In the genomic region with DNA sequence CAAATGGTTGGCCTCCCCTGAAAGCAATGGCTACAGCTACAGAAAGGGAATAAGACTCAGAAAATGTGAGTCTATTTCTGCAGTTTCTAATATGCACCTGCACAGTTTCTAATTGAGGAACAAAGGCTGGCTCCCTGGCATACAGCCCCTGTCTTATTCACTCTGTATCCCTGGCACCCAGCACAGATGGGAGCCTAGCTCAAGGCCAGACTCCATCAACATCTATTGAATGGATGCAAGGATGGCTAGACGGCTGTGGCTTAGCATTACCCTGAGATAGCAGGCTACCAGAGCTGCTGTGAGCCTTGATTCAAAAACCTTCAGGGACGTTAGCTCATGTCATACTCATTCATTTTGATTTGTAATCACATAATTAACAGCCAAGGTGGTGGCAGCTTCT, we compare ENCODE assay signal across 14 mouse cellular contexts.
"Had no signal": no experiment of that assay in that cellular context is flagged by ENCODE, and none has a peak within 500 bp of the region (broad histone marks: within the 10 kb centered on the region; RNA-seq: fewer than 3 reads in every experiment).

No protein-coding gene starts in this region.

- H3K9ac ChIP-seq: kidney, embryonic 15.5 days; limb, embryonic 13.5 days; liver, embryonic 12.5 days; liver, embryonic 15.5 days; lung, embryonic 15.5 days had no signal

- H3K4me1 ChIP-seq: liver, embryonic 12.5 days; liver, embryonic 15.5 days had no signal

- H3K9me3 ChIP-seq: kidney, embryonic 15.5 days; limb, embryonic 10.5 days; limb, embryonic 13.5 days; liver, embryonic 12.5 days; liver, embryonic 15.5 days; lung, embryonic 15.5 days had no signal

- H3K36me3 ChIP-seq: kidney, embryonic 15.5 days; limb, embryonic 10.5 days; limb, embryonic 13.5 days; liver, embryonic 12.5 days; liver, embryonic 15.5 days; lung, embryonic 15.5 days had no signal

- DNase-seq: kidney, adult 8-10 months; midbrain, embryonic 14.5 days; right cerebral cortex, postnatal 14 days; right cerebral cortex, postnatal 4 days; thymus, adult 2 months; thymus, postnatal 25 days had no signal

- H3K4me2 ChIP-seq: kidney, embryonic 15.5 days; limb, embryonic 13.5 days; liver, embryonic 12.5 days; liver, embryonic 15.5 days; lung, embryonic 15.5 days; midbrain, embryonic 11.5 days had no signal

- H3K27me3 ChIP-seq: kidney, embryonic 15.5 days; liver, embryonic 12.5 days; liver, embryonic 15.5 days; lung, embryonic 15.5 days had no signal

- H3K27ac ChIP-seq: limb, embryonic 10.5 days; limb, embryonic 13.5 days; liver, embryonic 12.5 days; liver, embryonic 15.5 days; lung, embryonic 15.5 days; stomach, postnatal 0 days had no signal

- H3K4me3 ChIP-seq: kidney, embryonic 15.5 days; limb, embryonic 10.5 days; limb, embryonic 13.5 days; liver, embryonic 12.5 days; liver, embryonic 15.5 days; lung, embryonic 15.5 days had no signal
